Mouse (Mus musculus): ENCODE measurements at regions not wholly inside any gene's neighbourhood (a gene's known extent, or its start where the extent isn't known, plus 50 kb on each side); places are given as distances from the start of the nearest gene placed in this dataset.
A peak's percentile ranks its signal among the peaks of the same experiment; 100 is the strongest.
"Not testable (repeated sequence)": the region's sequence is repeated elsewhere in the genome, so short reads cannot be mapped to it uniquely, and the experiment has no call there.

DNA sequence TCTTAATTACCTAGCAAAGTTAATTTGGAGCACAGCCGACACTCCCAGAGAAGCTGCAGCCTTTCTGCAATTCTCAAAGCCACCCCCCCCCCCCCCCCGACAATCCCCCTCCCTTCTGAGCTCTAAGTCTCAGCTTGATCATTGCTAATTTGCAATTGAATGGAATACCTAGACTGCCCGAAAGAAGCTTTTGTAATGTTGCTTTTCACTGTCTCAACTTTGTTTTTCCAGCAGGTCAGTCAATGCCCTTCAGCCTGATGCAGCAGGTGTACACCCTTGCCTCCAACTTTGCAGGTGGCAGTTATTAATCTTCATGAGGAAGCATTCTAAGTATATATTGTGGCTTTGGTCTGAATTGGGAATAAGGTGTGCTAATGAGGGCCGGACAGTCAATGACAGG, 1006.6 kb upstream of the Gm8797 start:
- no peak for DNase-seq (ENCODE audit: inconsistent ontology term)

- DNase-seq (ENCODE audit: inconsistent ontology term), result no peak
Observed at GRCm38 (mm10) chr3:4744611-4745010, 1006.0 kb upstream of the Gm8797 start.

- DNase-seq (ENCODE audit: inconsistent ontology term), result no peak
Observed at GRCm38 (mm10) chr3:4756099-4756498, 994.5 kb upstream of the Gm8797 start.

- DNase-seq (ENCODE audit: inconsistent ontology term), result peak; percentile 25
Observed at GRCm38 (mm10) chr3:4757113-4757512, 993.5 kb upstream of the Gm8797 start.

GRCm38 (mm10) chr3:4763076-4763475, 987.5 kb upstream of the Gm8797 start:
- no peak for DNase-seq (ENCODE audit: inconsistent ontology term)

- DNase-seq (ENCODE audit: inconsistent ontology term), result no peak
Observed at GRCm38 (mm10) chr3:4776632-4777031, 974.0 kb upstream of the Gm8797 start.

- DNase-seq (ENCODE audit: inconsistent ontology term), result no peak
Observed at GRCm38 (mm10) chr3:4785160-4785559, 965.4 kb upstream of the Gm8797 start.

- DNase-seq (ENCODE audit: inconsistent ontology term), result no peak
Observed at GRCm38 (mm10) chr3:4793141-4793540, 957.5 kb upstream of the Gm8797 start.

DNA sequence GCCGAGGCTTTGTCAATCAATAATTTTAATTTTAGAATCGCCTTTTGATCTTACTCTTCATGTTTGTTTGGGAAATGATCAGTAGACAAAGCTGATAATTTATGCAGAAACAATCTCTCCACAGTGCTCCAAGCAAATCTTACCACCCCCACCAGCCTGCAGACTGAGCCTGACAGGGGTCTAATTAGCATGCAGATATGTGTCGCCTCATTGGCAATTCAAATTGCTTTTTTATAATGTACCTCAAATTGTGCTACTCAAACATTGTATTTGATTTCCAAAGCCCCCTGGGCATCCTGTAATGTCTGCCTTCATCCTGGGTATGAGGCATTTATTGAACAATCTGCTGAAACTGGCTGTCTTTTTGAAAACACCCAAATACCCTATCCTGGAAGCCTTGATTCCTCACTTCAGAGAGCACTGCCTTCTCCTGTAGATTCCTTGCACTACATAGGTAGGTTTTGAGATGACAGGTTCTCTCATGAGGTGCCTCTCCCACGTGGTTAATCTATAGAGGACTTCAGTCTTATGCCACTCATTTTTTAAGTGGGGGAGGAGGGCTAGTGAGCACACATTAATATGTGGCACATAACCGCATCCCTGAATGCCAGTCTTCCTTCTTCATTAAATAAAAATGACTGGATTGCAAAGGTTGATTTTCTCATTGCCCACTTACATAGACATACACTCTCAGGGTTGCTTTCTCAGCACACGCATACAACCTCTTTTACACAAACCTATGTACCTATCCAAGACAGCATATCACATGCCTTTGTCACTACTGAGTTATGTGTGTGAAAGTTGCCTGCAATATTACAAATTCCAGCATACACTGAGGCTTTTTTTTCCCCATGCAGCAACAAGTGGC, 954.3 kb upstream of the Gm8797 start:
- DNase-seq (ENCODE audit: inconsistent ontology term), result no peak

DNA sequence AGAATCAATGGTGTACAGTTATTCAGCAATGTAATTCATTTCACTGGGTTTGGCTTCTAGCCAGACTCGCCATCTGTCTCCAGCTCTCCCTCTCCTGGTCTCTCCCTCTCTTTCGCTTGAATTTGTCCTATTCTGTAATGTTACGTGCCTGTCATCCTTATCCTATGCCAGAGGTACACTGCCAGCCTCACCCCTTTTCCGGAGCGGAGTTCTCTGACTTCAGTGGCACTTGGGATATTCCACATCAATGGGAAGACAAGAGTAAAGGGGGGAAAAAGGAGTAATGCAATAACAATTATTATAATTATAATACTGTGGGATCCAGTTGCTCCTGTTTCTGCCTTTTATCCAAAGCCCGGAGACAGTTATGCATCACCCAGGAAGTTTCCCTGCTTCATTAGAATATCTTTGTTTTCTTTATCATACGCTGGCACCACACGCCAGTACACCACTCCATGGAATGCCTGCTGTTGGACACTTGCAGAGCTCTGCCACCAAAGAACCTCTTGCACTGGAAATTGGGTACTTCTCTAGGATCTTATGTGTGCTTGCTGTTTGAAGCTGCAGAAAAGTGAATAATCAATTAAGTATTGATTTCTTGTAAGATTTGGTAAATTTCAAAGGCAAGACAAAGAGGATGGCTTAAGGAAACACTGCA, 953.6 kb upstream of the Gm8797 start:
- peak; percentile 74 for DNase-seq (ENCODE audit: inconsistent ontology term)

DNA sequence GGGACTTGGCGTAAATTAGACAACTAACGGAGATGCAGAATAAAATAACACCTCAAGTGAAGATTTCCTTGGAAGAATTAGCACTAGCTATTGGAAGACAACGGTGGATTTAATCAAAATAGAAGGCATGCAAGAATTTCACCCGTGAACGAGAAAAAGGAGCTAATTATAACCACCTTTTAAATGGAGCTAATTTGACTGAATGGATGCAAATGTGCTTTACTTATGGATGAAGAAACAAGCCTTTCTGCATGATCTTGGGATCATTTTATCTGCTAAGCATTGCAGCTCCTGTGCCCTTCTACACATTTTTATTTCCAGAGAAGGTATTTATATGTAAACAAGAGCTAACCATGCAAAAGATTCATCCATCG, 953.1 kb upstream of the Gm8797 start:
- DNase-seq (ENCODE audit: inconsistent ontology term), result no peak

DNA sequence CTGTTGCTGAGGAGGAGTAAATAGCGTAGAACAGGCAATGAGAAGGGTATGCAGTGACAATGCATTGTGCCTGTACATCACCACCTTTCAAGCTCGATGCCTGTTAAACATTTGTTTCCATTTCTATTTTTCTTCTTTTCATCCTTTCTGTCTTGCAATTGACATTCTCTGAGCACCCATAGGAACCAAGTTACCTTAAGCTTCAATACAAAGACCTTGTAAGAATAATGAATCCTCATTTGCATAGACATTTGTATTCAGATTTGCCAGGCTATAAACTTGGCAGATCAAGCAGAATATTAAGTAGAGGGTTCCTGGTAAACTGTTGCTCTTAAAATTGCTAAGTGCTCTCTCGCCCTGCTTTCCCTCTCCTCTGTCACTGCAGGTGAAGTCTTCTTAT, 952.2 kb upstream of the Gm8797 start:
- no peak for DNase-seq (ENCODE audit: inconsistent ontology term)

DNA sequence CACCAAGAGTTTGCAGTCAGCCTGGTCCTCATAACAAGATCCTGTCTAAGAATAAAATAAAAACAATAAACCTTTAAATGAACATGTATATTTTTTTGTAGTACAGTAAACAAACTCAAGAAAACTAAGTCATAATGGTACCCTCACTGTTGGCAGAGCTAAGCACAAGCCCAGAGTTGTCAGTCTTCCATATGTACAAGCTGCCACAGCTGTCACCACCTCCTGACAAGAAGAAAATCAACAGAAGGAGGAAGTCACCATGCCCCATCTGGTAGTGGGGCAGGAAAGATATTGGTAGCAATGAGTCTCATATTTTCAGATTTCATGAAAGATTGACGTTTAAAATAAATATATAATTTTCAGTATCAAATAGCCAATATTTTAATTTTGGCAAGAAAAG, 916.1 kb upstream of the Gm8797 start:
- no peak for DNase-seq (ENCODE audit: inconsistent ontology term)

DNA sequence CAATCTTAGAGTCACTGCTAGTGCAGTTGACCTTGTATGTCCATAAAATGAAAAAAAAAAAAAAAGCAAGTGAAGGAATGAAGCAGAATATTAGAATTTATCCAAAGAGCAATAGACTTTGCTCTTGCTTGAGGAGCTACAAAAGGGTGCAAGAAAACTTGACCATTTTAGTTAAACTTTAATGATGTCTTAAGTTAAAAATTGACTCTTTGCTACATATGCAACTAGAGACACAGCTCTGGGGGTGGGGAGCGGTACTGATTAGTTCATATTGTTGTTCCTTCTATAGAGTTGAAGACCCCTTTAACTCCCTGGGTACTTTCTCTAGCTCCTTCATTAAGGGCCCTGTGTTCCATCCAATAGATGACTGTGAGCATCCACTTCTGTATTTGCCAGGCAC, 915.0 kb upstream of the Gm8797 start:
- no peak for DNase-seq (ENCODE audit: inconsistent ontology term)

GRCm38 (mm10) chr3:4836888-4837287, 913.7 kb upstream of the Gm8797 start:
- DNase-seq (ENCODE audit: inconsistent ontology term), result peak; percentile 56

- DNase-seq (ENCODE audit: inconsistent ontology term), result no peak
Observed at GRCm38 (mm10) chr3:4854958-4855566, 895.5 kb upstream of the Gm8797 start.

DNA sequence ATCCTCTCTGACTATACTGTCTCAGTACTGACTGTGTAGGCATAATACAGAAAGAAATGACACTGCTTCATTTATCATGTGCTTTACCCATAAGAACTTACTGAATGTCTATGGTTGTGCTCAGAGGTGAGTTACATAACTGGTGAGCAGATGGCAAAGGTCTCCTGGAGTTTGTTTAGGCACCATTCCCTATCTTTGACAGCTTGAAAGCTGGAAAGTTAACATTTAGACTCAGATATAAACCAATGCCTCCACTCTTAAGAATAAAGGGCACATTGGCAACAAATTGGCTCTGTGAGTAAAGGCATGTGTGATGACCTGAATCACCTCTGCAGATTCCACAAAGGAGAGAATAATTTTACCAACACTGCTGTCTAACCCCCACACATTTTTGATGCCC, 894.0 kb upstream of the Gm8797 start:
- no peak for DNase-seq (ENCODE audit: inconsistent ontology term)

DNA sequence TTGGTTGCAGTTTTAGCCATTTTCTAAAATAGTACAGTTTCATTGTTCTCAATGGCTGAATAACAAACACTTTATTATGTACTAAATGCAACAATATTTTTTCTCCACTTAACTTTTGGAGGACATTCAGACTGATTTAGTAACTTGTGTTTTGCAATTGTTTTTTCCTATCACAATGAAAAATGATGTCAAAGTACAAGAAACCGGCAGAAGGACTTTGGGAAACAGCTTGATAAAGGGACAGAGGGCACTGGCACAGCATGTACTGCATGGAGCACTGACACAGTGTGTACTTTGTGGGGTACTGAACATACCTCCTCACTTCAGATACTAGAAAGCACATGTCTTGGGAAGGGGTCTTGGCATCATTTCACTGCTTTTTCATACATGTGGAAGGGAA, 884.4 kb upstream of the Gm8797 start:
- no peak for DNase-seq (ENCODE audit: inconsistent ontology term)

DNA sequence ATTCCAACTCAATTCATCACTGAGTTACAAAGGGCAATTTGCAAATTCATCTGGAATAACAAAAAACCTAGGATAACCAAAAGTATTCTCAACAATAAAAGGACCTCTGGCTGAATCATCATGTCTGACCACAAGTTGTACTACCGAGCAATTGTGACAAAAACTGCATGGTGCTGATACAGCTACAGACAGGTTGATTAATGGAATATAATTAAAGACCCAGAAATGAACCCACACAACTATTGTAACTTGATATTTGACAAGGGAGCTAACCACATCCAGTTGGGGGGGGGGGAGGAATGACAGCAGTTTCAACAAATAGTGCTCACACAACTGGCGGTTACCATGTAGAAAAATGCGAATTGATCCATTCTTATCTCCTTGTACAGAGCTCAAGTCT, 864.7 kb upstream of the Gm8797 start:
- DNase-seq (ENCODE audit: inconsistent ontology term), result peak; percentile 88

DNA sequence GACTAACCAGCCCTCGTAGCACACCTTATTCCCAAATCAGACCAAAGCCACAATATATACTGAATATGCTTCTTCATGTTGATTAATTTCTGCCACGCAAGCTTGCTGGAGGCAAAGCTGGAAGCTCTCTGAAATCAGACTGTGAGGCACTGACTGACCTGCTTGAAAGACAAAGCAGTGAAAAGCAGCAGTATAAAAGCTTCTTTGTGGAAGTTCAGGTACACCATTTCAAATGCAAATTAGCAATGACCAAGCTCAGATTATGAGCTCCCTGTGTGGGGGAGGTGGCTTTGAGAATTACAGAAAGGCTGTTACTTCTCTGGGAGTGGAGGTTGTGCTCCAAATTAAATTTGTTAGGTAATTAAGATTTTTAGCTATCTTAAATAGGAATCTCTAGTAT, 857.5 kb upstream of the Gm8797 start:
- DNase-seq (ENCODE audit: inconsistent ontology term), result no peak

DNA sequence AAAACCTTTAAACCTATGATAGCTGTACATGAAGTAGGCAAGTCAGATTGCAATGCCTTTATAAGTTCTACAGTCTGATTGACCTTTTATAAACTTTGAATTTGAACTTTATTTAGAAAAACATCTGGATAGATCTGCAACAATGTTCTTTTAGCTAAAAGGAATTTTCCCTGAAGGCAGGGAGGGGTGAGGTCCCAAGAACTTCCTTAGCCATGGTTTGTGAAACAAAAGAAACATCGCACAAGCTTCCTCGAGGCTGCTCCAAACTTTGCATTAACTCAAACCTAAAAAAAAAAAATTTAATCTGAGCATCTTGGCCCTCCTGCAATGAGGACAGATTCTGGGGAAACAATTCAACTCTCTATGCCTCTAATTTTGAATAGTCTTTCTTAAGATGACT, 854.8 kb upstream of the Gm8797 start:
- no peak for DNase-seq (ENCODE audit: inconsistent ontology term)

DNA sequence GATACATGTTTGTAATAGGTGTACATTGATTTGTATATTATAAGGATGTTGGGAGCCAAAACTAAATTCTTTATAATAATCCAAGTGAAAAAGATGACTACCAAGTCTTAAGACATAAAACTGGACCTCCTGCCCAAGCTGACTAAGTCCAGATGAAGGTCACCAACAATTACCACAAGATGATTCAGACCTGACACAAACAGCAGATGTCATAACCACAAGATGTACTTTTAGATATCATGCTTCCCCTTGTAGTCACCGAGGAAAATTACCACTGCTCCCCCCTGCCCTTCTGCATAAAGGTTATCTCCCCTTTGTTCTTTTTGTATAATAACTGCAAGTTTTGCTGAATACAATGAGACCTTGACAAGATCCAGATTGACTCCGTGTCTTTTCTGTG, 843.0 kb upstream of the Gm8797 start:
- not testable (repeated sequence) for DNase-seq (ENCODE audit: inconsistent ontology term)

DNA sequence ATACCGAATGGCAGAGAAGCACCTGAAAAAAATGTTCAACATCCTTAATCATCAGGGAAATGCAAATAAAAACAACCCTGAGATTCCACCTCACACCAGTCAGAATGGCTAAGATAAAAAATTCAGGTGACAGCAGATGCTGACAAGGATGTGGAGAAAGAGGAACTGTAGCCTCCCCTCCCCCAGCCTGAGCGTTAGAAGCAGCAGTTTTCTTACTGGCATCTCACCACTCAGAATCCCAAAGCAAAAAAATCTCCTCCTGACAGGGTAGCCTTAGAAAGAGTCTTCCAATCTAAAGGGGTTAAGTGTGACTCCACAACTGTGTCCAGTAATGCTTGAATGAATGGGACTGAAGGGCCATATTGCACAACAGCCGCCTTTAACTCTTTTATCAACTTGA, 819.9 kb upstream of the Gm8797 start:
- DNase-seq (ENCODE audit: inconsistent ontology term), result not testable (repeated sequence)
